Mouse (Mus musculus): ENCODE data around the gene BC030499. TPM values are rescaled to one million over a fixed set of nuclear protein-coding genes. Genes with fewer than 3 reads are reported as not detected.

The BC030499 gene
- total RNA-seq, 2 experiments from 2014 or later = 6.4 to 9.3 TPM

DNA sequence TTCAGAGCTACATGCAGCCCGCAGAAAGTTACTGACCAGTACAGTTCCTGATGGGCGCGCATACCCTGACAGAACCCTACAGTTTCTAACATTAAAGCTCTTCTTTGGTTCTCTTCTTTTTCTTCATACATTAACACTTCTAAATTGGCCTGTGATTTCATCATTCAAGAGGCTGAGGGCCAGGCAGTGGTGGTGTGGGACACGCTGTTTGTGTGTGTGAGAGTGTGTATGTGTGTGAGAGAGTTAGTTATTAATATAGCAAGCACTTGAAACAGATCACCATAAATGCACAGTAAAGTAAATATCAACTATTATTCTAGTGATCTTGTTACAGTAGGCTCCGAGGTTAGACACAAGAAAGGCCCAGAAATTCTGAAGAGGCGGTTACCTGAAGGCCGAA lies 10.3 kb downstream of the BC030499 start:
- DNase-seq (ENCODE audit: low spot score in 2 of 2) = peak in 1 of 2 experiments; percentile 40
- intact Hi-C loops (cut with DNase I) = loop anchor here (1.0 kb wide), 1 partner anchor 27 kb away; the partner anchor contains the start of gene Pigs

DNA sequence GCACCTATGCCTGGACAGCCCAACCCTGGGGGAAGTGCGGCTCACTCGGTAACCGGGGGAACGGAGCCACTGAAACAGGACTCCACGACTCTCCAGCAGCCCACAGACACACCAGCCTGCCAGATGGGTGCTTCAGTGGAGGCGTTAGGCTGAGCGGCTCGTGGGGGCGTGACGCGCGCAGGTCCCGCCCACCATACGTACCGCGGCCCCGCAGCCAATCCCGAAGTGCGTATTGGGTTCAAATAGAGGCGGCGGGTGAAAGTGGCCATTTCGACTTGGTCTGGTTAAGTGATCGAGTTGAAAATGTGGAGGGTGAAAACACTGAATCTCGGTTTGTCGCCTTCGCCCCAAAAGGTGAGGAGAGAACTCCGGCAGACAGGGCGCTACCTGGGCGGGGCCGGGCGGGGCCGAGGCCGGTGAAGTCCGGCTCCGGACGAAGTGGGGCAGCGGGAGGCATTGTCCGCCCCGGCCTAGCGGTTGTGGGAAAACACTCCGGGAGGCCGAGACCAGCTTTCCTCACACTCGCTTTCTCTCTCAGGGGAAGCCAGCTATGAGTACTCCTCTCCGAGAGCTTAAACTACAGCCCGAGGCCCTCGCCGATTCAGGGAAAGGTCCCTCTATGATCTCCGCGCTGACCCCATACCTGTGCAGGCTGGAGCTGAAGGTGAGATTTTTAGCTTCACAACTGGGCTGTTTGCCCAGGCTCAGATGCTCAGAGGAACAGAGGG lies 10.9 kb downstream of the BC030499 start, which contains the start of gene Spag5:
Gene Spag5 (plus strand): TSS at position 173 of the 728 bp plus-strand sequence.
- intact Hi-C loops (cut with DNase I) = loop anchor here (1.0 kb wide), 1 partner anchor 27 kb away; the partner anchor contains the start of gene Pigs
- DNase-seq (ENCODE audit: low spot score in 2 of 2) = peak; percentile 91 to 94

DNA sequence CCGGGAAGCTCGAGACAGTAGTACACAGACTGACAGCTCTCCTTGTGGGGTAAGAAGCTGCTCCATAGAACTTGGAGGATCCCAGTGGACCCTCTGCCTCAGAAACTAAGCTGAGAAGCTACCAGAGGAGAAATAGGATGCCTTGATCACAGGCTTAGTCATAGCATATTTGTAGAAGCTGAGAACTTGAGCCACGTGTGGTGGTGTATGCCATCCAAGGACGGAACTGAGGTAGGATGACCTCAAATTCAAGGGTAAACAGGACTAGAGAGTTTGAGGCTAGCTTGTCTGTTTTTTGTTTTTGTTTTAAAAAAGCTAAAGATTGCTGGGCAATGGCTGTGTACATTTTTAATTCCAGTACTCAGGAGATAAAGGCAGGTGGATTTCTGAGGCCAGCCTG lies 14.6 kb downstream of the BC030499 start:
- DNase-seq (ENCODE audit: low spot score in 2 of 2) = no peak
- intact Hi-C loops (cut with DNase I) = no loop called here

DNA sequence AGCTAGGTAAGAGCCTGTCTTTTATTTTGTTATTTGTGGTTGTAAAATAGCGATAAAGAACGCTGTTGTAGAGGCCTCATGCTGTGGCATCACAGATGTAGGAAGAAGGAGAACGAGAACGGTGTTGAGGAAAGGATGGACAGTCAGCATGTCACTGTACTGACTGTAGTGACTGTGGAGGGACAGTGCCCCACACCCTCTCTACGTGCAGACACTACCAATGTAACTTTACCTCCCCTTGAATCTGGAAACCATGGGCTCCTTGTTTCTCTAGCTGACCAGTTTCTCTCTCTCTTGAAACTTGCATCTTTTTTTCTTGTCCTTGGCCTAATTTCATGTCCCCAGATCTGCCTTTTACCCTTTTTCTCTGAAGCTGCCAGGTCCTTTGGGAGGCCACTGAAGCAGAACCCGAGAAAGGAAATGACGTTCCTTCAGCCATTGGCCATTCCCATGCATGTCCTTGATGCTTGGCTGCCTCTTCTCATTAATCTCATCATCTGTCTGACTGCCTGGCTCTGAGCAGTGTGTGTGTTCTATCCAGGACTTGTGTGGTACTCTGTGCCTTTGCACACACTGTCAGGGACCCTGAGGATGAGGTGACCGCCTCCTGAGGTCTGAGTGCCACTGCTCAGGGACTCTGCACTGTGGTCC lies 20.3 kb downstream of the BC030499 start:
- intact Hi-C loops (cut with DNase I) = no loop called here
- DNase-seq (ENCODE audit: low spot score in 2 of 2) = no peak

DNA sequence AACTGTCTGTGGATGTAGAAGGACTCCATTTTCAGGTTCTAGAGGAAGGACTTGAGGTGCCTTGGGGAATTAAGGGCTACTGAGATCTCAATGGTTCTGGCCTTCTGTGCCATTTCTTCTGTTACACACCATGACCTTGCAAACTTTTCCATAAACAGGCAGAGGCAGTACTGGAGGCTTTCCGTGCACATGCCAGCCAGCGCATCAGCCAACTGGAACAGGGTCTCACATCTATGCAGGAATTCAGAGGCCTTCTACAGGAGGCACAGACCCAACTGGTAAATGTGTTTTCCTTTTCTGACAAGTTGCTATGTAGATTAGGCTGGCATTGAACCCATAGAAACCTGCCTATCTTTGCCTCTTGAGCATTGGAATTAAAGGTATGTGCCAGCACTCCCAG lies 23.0 kb downstream of the BC030499 start:
- intact Hi-C loops (cut with DNase I) = no loop called here
- no peak for DNase-seq (ENCODE audit: low spot score in 2 of 2)

DNA sequence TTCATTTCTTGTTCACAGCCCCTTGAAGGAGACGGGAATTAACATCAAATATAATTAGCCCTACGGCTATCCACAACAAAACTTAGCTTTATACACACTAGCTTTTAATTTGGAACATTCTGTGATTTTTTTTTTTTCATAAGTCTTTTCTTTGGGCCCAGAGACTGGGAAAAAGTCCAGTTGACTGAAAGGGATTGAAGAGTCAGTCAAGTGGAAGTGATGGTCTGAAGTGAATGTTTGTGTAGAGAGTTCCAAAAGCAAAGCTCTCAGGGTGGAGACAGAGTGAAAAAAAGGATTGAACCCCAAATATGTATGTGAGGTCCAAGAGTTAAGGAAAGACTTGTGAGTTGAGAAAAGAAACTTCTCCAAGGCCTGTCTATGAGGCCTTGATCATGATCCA lies 27.8 kb downstream of the BC030499 start:
- intact Hi-C loops (cut with DNase I) = no loop called here
- DNase-seq (ENCODE audit: low spot score in 2 of 2) = no peak

DNA sequence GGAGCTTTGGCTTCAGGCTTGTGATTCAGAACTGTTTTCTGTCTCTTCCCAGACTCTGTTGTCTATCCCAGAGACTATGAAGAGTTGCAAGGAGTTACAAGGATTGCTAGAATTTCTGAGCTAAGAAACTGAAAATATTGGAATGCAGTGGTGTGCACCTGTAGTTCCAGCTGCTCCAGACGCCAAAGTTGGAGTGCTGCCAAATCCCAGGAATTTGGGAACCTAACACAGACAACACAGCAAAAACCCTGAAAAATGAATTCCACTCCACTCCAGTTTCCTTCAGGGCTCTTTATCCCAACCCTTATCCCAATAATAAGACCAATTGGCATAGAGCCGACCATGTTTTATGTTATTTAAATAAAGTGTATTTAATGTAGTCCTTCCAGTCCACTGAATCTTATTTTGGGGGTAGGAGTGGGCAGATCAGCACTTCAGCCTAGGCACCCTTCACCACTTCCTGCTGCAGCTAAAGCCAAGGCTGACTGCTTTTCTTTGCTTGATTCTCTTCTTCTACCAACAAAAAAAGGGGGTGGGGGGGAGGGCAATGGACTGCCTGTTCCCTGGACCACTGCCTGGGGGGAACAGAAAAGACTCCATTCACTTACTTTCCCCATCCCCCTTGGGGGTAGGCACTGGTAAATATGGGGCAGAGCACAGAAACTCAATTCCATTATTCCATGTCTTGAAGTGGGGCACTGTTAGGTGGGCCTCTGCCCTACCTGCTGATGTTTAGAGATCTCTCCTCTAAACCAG lies 31.6 kb downstream of the BC030499 start:
- peak; percentile 42 to 59 for DNase-seq (ENCODE audit: low spot score in 2 of 2)
- intact Hi-C loops (cut with DNase I) = no loop called here

DNA sequence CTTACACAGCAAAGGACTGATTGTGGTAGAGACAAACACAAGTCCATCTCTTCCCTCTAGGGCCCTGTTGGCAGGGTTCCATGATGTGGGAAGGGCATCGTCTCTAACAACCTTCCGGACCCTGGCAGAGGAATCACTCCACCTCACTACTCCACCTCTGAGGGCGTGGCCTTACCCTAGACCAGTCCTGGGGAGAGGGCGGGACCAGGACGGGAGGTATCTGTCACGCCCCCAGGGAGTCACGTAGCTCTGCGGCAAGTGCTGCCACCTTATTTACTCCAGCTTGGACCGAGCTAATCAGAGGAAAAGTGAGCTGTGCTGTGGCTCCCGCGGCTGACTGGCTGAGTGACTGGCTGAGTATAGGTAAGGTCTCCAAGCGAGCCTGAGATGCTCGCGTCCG lies 32.2 kb downstream of the BC030499 start, which contains the start of gene Aldoc:
Gene Aldoc (plus strand): TSS at position 109 of the 400 bp plus-strand sequence.
- intact Hi-C loops (cut with DNase I) = no loop called here
- peak; percentile 71 to 72 for DNase-seq (ENCODE audit: low spot score in 2 of 2)

DNA sequence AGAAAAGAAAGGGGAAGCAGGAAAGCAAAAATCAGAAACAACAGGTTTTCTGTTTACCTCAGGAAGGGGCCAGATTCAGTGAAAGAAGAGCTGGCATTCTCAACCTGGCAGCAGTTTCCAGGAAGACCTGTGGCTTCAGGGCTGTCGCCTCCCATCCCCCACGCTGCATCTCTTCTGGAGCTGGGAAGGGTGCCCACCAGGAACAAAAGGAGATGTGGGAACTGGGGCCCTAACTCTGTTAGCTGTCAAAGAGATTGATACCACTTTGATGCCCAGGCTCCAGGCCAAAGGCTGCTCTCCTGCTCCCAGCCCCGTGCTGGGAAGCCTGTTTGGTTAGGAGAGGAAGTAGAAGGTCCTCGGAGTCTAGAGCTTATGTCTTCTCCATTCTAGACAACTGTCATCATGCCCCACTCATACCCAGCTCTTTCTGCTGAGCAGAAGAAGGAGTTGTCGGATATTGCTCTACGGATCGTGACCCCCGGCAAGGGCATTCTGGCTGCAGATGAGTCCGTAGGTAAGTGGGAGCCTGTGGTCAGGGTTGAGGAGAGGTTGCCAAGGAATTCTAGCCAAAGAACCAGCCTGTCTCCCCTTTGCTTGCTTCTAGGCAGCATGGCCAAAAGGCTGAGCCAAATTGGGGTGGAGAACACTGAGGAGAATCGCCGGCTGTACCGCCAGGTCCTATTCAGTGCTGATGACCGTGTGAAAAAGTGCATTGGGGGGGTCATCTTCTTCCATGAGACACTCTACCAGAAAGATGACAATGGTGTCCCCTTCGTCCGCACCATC lies 33.6 kb downstream of the BC030499 start:
- peak; percentile 36 to 46 for DNase-seq (ENCODE audit: low spot score in 2 of 2)
- intact Hi-C loops (cut with DNase I) = no loop called here

DNA sequence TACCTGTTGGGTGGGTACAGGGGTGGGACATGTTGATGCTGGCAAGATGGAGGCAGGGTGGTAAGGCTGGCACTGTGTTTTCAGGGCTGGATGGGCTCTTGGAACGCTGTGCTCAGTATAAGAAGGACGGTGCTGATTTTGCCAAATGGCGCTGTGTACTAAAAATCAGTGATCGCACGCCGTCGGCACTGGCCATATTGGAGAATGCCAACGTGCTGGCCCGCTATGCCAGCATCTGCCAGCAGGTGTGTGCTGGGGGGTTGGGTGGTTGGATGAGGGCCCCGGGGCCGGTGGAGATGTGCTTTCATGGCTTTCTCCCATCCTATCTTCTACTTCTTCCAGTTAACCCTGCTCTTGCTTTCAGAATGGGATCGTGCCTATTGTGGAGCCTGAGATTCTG lies 34.3 kb downstream of the BC030499 start:
- intact Hi-C loops (cut with DNase I) = loop anchor here (5.0 kb wide), 1 partner anchor 63 kb away; the partner anchor contains the start of gene 2610507B11Rik
- no peak for DNase-seq (ENCODE audit: low spot score in 2 of 2)

DNA sequence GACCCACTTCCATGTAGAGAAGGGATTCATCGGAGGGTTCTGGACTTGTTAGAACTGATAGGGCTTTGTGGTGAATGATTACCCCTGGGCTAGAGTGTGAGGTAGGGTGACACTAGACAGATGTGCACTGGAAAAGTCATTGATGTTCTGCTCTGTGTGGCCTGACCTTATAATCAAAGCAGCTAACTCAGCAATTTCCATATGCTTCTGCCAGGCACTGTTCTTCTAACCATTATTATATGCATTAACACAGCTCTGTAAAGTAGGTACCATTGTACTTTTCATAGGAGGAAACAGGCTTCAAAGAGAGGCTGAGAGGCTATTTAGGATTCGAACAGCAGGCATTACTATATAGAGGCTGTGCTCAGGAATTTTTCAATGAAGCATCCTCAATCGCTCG lies 36.6 kb downstream of the BC030499 start:
- intact Hi-C loops (cut with DNase I) = loop anchor here (5.0 kb wide), 1 partner anchor 65 kb away; the partner anchor contains the start of gene 2610507B11Rik
- no peak for DNase-seq (ENCODE audit: low spot score in 2 of 2)

DNA sequence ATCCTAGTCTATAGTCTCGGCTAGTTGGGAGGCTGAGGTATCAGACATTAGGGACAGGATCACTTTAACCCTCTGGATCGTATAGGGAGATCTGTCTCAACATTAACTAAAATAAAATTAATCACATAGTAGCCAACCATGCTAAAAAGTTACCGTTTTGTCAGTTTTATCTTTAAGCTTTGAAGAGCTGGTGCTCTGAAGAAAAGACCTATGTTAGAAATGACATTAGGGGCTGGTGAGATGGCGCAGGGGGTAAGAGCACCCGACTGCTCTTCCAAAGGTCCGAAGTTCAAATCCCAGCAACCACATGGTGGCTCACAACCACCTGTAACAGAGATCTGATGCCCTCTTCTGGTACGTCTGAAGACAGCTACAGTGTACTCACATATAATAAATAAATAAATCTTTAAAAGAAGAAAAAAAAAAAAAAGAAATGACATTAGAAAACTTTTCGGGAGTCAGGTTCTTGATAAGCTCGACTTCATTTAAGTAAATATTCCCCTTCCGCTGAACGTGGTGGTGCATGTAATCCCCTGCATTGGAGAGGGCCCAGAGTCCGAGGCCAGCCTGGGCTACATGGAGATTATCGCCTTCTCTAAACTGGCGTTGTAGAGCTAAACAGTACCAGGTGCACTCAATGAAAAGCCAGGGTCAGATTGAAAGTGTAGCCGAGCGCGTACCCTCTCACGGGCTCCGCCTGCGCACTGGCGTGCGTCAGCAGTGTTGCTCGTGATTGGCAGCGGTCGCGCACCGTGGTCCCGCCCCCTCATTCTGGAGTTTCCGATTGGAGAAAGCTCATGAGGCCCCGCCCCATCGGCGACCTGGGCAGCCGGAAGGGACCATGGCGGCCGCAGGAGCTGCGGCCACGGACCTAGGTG lies 37.2 kb downstream of the BC030499 start, which contains the start of gene Pigs:
Gene Pigs (plus strand): TSS at position 782 of the 878 bp plus-strand sequence.
- intact Hi-C loops (cut with DNase I) = loop anchor here (1.0 to 5.0 kb wide), 2 partner anchors 27 to 66 kb away; partner anchors contain the start of genes 2610507B11Rik and Spag5
- DNase-seq (ENCODE audit: low spot score in 2 of 2) = peak; percentile 94 to 96

DNA sequence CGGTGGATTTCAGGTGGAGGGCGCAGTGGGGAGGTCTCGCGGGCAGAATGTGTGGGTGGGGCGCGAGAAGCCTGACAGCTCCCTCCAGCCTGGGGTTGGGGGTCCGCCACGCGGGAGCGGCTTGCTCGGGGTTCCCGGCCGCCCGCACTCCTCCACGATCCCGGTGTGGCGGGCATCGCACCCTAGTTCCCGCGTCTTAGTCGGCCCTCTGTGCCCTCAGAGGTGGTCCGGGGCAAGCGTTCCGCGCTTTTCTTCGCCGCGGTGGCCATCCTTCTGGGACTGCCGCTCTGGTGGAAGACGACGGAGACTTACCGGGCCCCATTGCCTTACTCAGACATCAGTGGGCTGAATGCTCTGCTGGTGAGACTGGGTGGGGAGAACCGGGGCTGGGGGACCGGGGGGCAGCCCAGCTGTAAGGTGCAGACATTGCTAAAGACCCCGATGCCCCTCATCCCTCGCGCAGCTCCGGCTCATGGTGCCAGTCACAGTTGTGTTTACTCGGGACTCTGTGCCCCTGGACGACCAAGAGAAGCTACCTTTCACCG lies 37.9 kb downstream of the BC030499 start:
- intact Hi-C loops (cut with DNase I) = loop anchor here (1.0 to 5.0 kb wide), 2 partner anchors 27 to 66 kb away; partner anchors contain the start of genes 2610507B11Rik and Spag5
- no peak for DNase-seq (ENCODE audit: low spot score in 2 of 2)

DNA sequence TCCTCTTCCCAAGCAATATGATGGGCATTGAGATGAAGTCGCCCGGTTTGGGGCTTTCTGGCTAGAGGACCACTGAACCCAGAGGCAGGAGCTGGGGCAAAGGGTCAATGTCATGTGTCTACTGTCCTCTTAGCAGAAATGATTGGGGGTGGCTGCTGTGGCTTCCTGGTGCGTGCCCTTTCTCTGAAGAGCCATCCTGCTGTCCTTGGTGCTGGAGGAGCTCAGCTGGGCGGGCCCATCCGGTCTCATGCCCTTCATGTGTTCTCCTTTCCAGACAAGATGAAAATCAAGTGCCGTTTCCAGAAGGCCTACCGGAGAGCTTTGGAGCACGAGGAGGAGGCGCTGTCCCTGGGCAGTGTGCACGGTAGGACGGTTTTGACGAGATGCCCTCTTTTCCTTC lies 42.0 kb downstream of the BC030499 start:
- intact Hi-C loops (cut with DNase I) = no loop called here
- no peak for DNase-seq (ENCODE audit: low spot score in 2 of 2)

DNA sequence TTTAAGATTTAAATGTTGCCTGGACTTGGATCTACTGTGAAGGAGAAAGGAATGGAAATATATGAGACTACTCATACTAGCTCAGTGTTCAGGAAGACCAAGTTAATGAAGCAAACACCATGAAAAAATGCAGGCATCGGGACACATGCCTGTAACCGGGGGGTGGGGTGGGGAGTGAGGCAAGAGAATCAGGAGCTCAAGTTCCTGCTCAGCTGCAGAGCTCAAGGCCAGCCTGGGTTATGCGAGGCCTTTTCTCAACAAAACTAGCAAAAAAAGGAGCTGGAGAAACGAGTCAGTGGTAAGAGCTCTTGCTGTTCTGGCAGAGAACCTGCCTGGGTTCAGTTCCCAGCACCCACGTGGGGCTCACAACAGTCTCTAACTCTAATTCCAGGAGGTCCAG lies 43.4 kb downstream of the BC030499 start:
- intact Hi-C loops (cut with DNase I) = no loop called here
- no peak for DNase-seq (ENCODE audit: low spot score in 2 of 2)

DNA sequence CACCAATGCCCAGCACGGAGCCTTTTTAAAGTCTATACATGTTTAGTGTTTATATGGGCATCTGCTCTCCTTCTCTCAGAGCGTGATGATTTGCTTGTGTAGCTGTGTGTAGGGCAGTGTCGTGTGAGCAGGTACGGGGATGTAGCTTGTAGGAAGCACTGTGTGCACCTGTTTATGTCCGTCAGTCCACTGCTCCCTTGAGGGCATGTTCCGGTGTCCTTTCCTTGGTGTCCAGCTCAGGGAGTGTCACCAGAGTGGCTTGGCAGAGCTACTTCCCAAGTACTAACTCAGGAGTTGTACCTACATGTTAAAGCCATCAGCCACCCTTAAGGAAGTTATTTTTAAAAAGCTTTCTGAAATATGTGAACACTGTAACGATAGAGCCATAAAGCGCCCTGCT lies 46.4 kb downstream of the BC030499 start:
- intact Hi-C loops (cut with DNase I) = no loop called here
- DNase-seq (ENCODE audit: low spot score in 2 of 2) = no peak

DNA sequence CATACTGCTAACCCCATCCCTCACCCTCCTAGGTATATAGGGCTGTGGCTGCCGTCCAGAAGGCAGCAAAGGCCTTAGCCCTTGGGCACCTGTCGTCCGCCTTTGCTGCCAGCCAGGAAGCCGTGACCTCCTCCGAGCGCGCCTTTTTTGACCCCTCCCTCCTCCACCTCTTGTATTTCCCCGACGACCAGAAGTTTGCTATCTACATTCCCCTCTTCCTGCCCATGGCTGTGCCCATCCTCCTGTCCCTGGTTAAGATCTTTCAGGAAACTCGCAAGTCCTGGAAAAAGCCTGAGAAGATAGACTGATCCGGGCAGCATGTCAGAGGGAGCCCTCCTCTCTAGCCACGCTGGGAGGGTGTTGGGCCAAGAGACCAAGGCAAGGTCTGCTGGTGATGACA lies 51.1 kb downstream of the BC030499 start:
- intact Hi-C loops (cut with DNase I) = loop anchor here (5.0 kb wide), 1 partner anchor 79 kb away; the partner anchor contains the start of gene 2610507B11Rik

More for the DNA sequence above, 51.1 kb downstream of the BC030499 start:
- no peak for DNase-seq (ENCODE audit: low spot score in 2 of 2)

Measured in left cerebral cortex, postnatal 14 days (tissue).